Mouse (Mus musculus) hematopoietic stem cell, adult 5-6 weeks (primary cell): ENCODE results near the gene Ep300. TPM values are rescaled to one million over a fixed set of nuclear protein-coding genes. Genes with fewer than 3 reads are reported as not detected.
"Not testable (repeated sequence)": the region's sequence is repeated elsewhere in the genome, so short reads cannot be mapped to it uniquely, and the experiment has no call there.

Experiments
- ATAC-seq, 2 experiments: fragments of 125-278 bp in 1 of 2; replicated peaks in 1 of 2; 2 replicates each; pipeline ENCODE4 v1.8.0; 2016 to 2017; ENCODE audit warnings: inconsistent platforms in 2 of 2, mild to moderate bottlenecking in 2 of 2, moderate number of reproducible peaks in 2 of 2, low read depth in 1 of 2, moderate TSS enrichment in 1 of 2; ENCODE audit not compliant: low FRiP score in 2 of 2, poor library complexity in 2 of 2, severe bottlenecking in 2 of 2, insufficient read depth in 1 of 2, low TSS enrichment in 1 of 2
- total RNA-seq: library from RNA; stranded (forward); fragments of 172-1452, 232-1000 nt; gene quantifications from 2 replicates; pipeline ENCODE4 v1.2.3, GENCODE M21; 2017

Ep300 gene
- total RNA-seq, 1 experiment from 2014 or later: 32.7 TPM

GRCm38 (mm10) chr15:81693366-81693966, 108.3 kb downstream of the Ep300 start:
- peak in 1 of 2 experiments; percentile 15; a peak in 1 of 4 replicates for ATAC-seq

GRCm38 (mm10) chr15:81693967-81694881, 109.1 kb downstream of the Ep300 start:
- peak; percentile 84 to 87 for ATAC-seq

- ATAC-seq: no peak
These were observed 109.7 kb downstream of the Ep300 start for GRCm38 (mm10) chr15:81694891-81695290.

GRCm38 (mm10) chr15:81697175-81697574, 112.0 kb downstream of the Ep300 start, which contains the start of gene Chadl:
Gene Chadl, minus strand, starts transcription at chr15:81697287.
- ATAC-seq: no peak

GRCm38 (mm10) chr15:81697847-81698246, 112.7 kb downstream of the Ep300 start:
- ATAC-seq: no peak

- ATAC-seq: no peak
These were observed 113.4 kb downstream of the Ep300 start for GRCm38 (mm10) chr15:81698532-81698931.

GRCm38 (mm10) chr15:81700161-81700560, 115.0 kb downstream of the Ep300 start:
- no peak for ATAC-seq

- ATAC-seq: no peak
These were observed 115.5 kb downstream of the Ep300 start for GRCm38 (mm10) chr15:81700601-81701000.

- not testable (repeated sequence) for ATAC-seq
These were observed 116.2 kb downstream of the Ep300 start for GRCm38 (mm10) chr15:81701350-81701749.

Other genes starting within 250 kb of the Ep300 start
- gene Slc25a17, start 224.5 kb upstream of the Ep300 start, total RNA-seq: 72.7 and 97.1 TPM in 2 replicates
- gene St13, start 185.3 kb upstream of the Ep300 start, total RNA-seq: 311 and 331 TPM in 2 replicates
- 14.6 and 17.1 TPM in 2 replicates for gene Xpnpep3, start 185.2 kb upstream of the Ep300 start, total RNA-seq
- gene Dnajb7, start 177.1 kb upstream of the Ep300 start, total RNA-seq: not detected in 2 replicates
- 125 and 199 TPM in 2 replicates for gene Rbx1, start 119.1 kb upstream of the Ep300 start, total RNA-seq
- gene L3mbtl2, start 78.5 kb downstream of the Ep300 start, total RNA-seq: 21.2 and 22.8 TPM in 2 replicates
- 0.19 and 0.69 TPM in 2 replicates for gene Chadl, start 111.9 kb downstream of the Ep300 start, total RNA-seq
- gene Zc3h7b, start 159.7 kb downstream of the Ep300 start, total RNA-seq: 40.3 and 42.2 TPM in 2 replicates
- gene Rangap1, start 160.2 kb downstream of the Ep300 start, total RNA-seq: 80.7 and 125 TPM in 2 replicates
- gene Tef, start 217.1 kb downstream of the Ep300 start, total RNA-seq: 18.6 and 28.9 TPM in 2 replicates